Mouse (Mus musculus): ENCODE data around the gene Otp.

GRCm38 (mm10) chr13:94859256-94859655, 16.1 kb upstream of the Otp start:
- TF ChIP-seq CTCF (conservative IDR thresholded peaks at IDR 0.05; ENCODE audit: low read length) = no peak
- no peak for TF ChIP-seq POU5F1 (IDR thresholded peaks at IDR 0.05; ENCODE audit: borderline replicate concordance, low read length)

Measured in E14TG2a.4 (cell line).